Mouse (Mus musculus): ENCODE measurements around the gene Il13ra1.

Il13ra1 gene

DNA sequence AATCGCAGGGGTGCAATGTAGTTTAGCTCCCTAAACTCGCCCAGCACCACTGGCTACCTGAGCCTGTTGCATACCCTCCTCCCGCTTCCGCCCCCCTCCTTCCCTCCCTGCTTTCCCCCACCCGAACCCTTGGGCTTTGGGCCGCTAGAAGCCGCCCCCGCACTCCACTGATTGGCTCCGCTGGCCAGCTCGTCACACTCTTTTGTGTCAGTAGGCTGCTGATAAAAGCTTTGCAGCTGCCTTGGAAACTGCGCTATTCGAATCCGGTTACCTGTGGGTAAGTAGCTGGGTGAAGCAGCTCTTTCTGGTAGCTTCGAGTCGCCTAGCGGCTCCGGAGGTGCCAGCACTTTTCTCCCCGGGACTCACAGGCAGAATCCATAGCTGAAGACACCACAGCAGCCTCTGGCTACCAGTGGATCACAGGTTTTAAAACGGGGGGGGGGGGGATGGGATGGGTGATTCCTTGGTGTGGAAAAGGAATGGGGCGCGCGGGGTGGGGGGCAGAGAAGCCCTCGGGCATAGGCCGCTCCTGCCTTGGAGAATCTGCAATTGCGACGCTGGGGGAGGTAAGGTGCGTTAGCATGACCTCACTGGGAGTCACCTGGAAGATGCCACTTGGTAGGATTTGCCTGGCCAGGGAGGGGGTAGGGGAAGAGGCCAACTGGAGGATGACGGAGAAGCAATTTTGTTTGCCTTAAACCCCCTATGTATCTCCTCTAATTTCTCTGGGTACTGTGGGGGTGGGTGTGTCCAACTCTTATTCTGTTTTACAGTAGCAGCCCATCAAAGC, 84.0 kb downstream of the Il13ra1 start, which contains the start of gene Zcchc12:
TSS of gene Zcchc12 (plus strand) at position 169 of the 790 bp plus-strand sequence.
- in situ Hi-C loops (cut with MboI, MseI) = loop anchor here in 1 of 2 experiments (10.0 kb wide), 1 partner anchor 61 kb away; no protein-coding TSS in a partner anchor

DNA sequence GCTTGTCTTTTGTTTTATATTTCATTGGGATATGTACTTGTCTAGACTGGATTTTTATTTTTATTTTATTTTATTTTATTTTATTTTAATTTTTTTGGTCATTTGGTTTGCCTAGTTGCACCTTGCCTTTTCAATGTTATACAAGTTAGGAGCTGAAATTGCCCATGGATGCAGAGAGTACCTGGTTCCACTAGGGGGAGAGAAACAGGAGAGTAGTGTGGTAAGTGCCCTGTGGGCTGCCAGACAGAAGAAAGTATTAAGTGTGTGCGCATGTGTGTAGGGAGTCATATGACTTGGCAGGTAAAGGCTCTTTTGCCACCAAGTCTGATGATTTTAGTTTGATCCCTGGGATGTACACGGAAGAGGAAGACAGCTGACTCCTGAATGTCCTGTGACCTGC, 97.6 kb downstream of the Il13ra1 start:
- in situ Hi-C loops (cut with MboI, MseI) = no loop called here

DNA sequence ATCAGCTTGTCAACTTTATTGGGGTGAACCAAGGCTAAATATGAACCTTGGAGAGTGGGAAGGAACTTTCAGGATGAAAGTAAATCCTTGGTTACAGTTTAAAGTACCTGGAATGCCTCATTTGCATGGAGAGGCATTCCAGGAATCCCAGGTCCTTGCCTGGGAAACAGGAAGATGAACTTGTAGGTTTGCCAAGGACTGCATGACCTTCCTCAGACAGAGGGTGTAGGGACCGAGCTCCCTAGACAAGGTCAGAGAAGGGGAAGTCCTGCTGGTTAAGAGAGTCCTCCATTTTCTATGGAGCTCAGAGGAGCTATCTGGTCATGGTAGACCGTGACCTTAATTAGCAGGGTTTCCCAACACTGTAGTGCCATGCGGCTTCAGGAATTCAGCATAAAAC, 99.3 kb downstream of the Il13ra1 start:
- in situ Hi-C loops (cut with MboI, MseI) = no loop called here

Data from T-helper 17 cell (primary cell).